Mouse (Mus musculus) limb, embryonic 13.5 days (tissue): ENCODE results near the gene Mgst3. TPM values are rescaled to one million over a fixed set of nuclear protein-coding genes. Genes with fewer than 3 reads are reported as not detected.

ENCODE experiments used
- ATAC-seq: fragments of 200-750 bp; cut with Nextera tagmentation; 2 replicates; pipeline ENCODE4 v1.8.0; 2017; ENCODE audit warnings: low read depth, moderate number of reproducible peaks, moderate TSS enrichment; ENCODE audit not compliant: low FRiP score
- H3K27ac ChIP-seq: fragments of 300-500 bp; sonication (generic); 2 replicates; pipeline ENCODE4 v1.5.1; 2015; ENCODE audit warnings: inconsistent platforms, mild to moderate bottlenecking, moderate library complexity
- H3K27me3 ChIP-seq: fragments of 300-500 bp; sonication (generic); 2 replicates; pipeline ENCODE4 v1.6.1; 2015; ENCODE audit warnings: mild to moderate bottlenecking, inconsistent platforms
- H3K36me3 ChIP-seq: fragments of 300-500 bp; sonication (generic); 2 replicates; pipeline ENCODE4 v1.6.1; 2015; ENCODE audit warnings: inconsistent platforms, mild to moderate bottlenecking, moderate library complexity
- H3K4me1 ChIP-seq: fragments of 300-500 bp; sonication (generic); 2 replicates; pipeline ENCODE4 v1.6.1; 2015; ENCODE audit warnings: inconsistent platforms
- H3K4me2 ChIP-seq: fragments of 300-500 bp; sonication (generic); replicated peaks from 2 replicates; pipeline ENCODE4 v1.6.1; 2015; ENCODE audit warnings: inconsistent platforms, mild to moderate bottlenecking, moderate library complexity
- H3K4me3 ChIP-seq: fragments of 300-500 bp; sonication (generic); 2 replicates; pipeline ENCODE4 v1.5.1; 2015; ENCODE audit warnings: moderate library complexity, mild to moderate bottlenecking, inconsistent platforms
- H3K9ac ChIP-seq: fragments of 300-500 bp; sonication (generic); 2 replicates; pipeline ENCODE4 v1.6.1; 2015; ENCODE audit warnings: mild to moderate bottlenecking, inconsistent platforms
- H3K9me3 ChIP-seq: fragments of 300-500 bp; sonication (generic); 2 replicates; pipeline ENCODE4 v1.6.1; 2016; ENCODE audit warnings: inconsistent platforms
- WGBS: fragments of 180-500 bp; shearing (Covaris S2); methylation state at CpG from one replicate; pipeline ENCODE4 v1.1.7; 2015; 5-methylcytosine and 5-hydroxymethylcytosine counted together
- polyA plus RNA-seq: library from polyadenylated mRNA; unstranded; fragments of >200 nt; fragmentation: Nextera tagmentation; extraction: Ambion mirVana; gene quantifications from 2 replicates; pipeline ENCODE4 v1.2.1, GENCODE M21; 2015

The Mgst3 gene
- polyA plus RNA-seq, 1 experiment from 2014 or later, result 33.1 TPM

DNA sequence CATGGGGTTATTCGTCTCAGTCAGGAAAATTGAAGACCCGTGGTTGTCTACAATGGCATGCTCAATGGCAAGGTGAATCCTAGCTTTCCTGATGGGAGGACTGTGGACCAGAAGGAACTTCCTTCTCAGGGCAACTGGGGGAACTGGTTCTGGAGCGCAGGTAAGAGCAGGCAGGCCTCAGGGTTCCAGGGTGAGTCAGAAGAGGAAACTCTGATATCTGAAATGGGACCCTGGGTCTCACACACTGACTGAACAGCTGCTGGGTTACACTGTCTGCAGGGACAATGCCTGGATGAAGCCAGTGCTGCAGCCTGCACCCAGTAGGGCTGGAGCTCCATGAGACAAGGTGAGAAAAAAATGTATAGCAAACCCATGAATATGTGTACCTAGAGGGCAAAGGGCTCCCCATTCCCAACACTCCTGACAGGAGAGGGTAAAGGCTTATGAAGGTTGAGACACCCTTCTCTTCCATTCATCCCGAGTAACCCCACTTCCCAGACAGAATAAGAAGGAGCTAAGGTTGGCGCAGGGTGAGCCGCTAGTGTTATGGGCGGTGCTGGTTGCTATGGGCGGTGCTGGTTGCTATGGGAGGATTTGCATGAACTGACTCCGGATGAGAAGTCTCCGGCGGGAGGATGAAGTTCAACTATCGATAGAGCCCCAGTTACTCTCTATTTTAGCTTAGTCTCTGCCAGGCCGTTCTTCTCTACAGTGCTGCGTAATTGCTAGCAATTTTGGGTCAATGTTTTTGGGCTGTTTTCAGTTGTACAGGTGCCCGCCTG lies 19.4 kb downstream of the Mgst3 start:
- no peaks in the 10 kb centered on the region for H3K9me3 ChIP-seq
- WGBS, result 19% methylated on average over 15 of the region's 15 CpGs
- no peak for ATAC-seq
- peaks cover 3% of the 10 kb centered on the region; the same call in 1 of the 2 replicates for H3K4me1 ChIP-seq
- no peak overlapping the region for H3K27ac ChIP-seq
- no peak overlapping the region for H3K4me3 ChIP-seq
- no peak overlapping the region for H3K9ac ChIP-seq
- H3K4me2 ChIP-seq, result no peak overlapping the region; the same call in 1 of the 2 replicates
- 0 out of 2 replicates have a peak, but pooled peaks cover 3% of the 10 kb centered on the region for H3K27me3 ChIP-seq
- H3K36me3 ChIP-seq, result peaks cover 13% of the 10 kb centered on the region

DNA sequence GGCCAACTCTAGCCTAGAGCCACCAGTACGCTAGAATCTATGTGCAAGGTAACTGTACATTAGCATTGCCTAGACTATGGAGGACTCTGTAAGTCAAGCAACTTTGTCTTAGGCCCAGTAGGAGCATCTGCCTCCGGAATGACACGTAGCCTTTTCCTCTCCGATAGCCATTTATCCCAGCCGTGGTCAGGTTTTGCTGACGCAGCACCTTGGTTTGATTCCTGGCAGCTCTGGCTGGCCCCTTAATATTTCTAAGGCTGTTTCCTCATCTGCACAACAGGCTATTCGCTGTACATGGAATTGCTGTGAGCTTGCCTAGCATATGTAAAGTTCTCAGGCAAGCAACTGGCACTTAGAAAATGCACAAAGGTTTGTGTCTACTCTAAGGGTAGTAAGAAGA lies 20.9 kb downstream of the Mgst3 start:
- Histone ChIP-seq H3K4me2 (no peak overlapping the region), H3K4me1 (peaks cover under 1% of the 10 kb centered on the region; the same call in 1 of the 2 replicates), H3K9ac (no peak overlapping the region), H3K4me3 (no peak overlapping the region), H3K27ac (no peak overlapping the region), H3K36me3 (peaks cover 14% of the 10 kb centered on the region), H3K27me3 (0 out of 2 replicates have a peak, but pooled peaks cover 3% of the 10 kb centered on the region), H3K9me3 (no peaks in the 10 kb centered on the region)
- 93% methylated on average over 7 of the region's 7 CpGs for WGBS
- ATAC-seq, result no peak

GRCm38 (mm10) chr1:167369905-167370304 lies 23.7 kb downstream of the Mgst3 start:
- Histone ChIP-seq H3K27me3 (0 out of 2 replicates have a peak, but pooled peaks cover 3% of the 10 kb centered on the region), H3K9ac (no peak overlapping the region), H3K4me3 (no peak overlapping the region), H3K27ac (no peak overlapping the region), H3K4me1 (no peaks in the 10 kb centered on the region), H3K9me3 (no peaks in the 10 kb centered on the region), H3K36me3 (peaks cover 25% of the 10 kb centered on the region), H3K4me2 (no peak overlapping the region)
- peak; percentile 13; the same call in 1 of the 2 replicates for ATAC-seq
- 11% methylated on average over 7 of the region's 7 CpGs for WGBS

GRCm38 (mm10) chr1:167368513-167368912 lies 25.1 kb downstream of the Mgst3 start:
- Histone ChIP-seq H3K4me2 (no peak overlapping the region), H3K4me3 (no peak overlapping the region), H3K27me3 (no peaks in the 10 kb centered on the region), H3K4me1 (no peaks in the 10 kb centered on the region), H3K9me3 (no peaks in the 10 kb centered on the region), H3K27ac (no peak overlapping the region), H3K36me3 (peaks cover 34% of the 10 kb centered on the region), H3K9ac (no peak overlapping the region)
- WGBS, result 85% methylated on average over 7 of the region's 7 CpGs
- ATAC-seq, result no peak

- no peak overlapping the region for H3K27ac ChIP-seq
- H3K36me3 ChIP-seq, result peaks cover 34% of the 10 kb centered on the region
- 95% methylated on average over 4 of the region's 4 CpGs for WGBS
- ATAC-seq, result no peak
- no peak overlapping the region for H3K9ac ChIP-seq
- H3K4me1 ChIP-seq, result no peaks in the 10 kb centered on the region
- H3K9me3 ChIP-seq, result no peaks in the 10 kb centered on the region
- H3K4me3 ChIP-seq, result no peak overlapping the region
- no peak overlapping the region for H3K4me2 ChIP-seq
- no peaks in the 10 kb centered on the region for H3K27me3 ChIP-seq
Observed at GRCm38 (mm10) chr1:167368018-167368417, 25.6 kb downstream of the Mgst3 start.

GRCm38 (mm10) chr1:167366621-167367020 lies 27.0 kb downstream of the Mgst3 start:
- no peak overlapping the region for H3K4me3 ChIP-seq
- no peak overlapping the region; the same call in 1 of the 2 replicates for H3K9ac ChIP-seq
- H3K4me2 ChIP-seq, result no peak overlapping the region
- no peak for ATAC-seq
- H3K27me3 ChIP-seq, result no peaks in the 10 kb centered on the region
- 89% methylated on average over 6 of the region's 6 CpGs for WGBS
- H3K4me1 ChIP-seq, result 0 out of 2 replicates have a peak, but pooled peaks cover 3% of the 10 kb centered on the region
- H3K27ac ChIP-seq, result no peak overlapping the region
- H3K9me3 ChIP-seq, result no peaks in the 10 kb centered on the region
- peaks cover 37% of the 10 kb centered on the region for H3K36me3 ChIP-seq

GRCm38 (mm10) chr1:167365808-167366207 lies 27.8 kb downstream of the Mgst3 start:
- H3K9ac ChIP-seq, result no peak overlapping the region
- no peak overlapping the region for H3K4me2 ChIP-seq
- no peak for ATAC-seq
- no peak overlapping the region for H3K27ac ChIP-seq
- no peaks in the 10 kb centered on the region for H3K27me3 ChIP-seq
- WGBS, result 91% methylated on average over 7 of the region's 7 CpGs
- peaks cover 44% of the 10 kb centered on the region for H3K36me3 ChIP-seq
- H3K4me3 ChIP-seq, result no peak overlapping the region
- H3K4me1 ChIP-seq, result 0 out of 2 replicates have a peak, but pooled peaks cover 3% of the 10 kb centered on the region
- H3K9me3 ChIP-seq, result no peaks in the 10 kb centered on the region

DNA sequence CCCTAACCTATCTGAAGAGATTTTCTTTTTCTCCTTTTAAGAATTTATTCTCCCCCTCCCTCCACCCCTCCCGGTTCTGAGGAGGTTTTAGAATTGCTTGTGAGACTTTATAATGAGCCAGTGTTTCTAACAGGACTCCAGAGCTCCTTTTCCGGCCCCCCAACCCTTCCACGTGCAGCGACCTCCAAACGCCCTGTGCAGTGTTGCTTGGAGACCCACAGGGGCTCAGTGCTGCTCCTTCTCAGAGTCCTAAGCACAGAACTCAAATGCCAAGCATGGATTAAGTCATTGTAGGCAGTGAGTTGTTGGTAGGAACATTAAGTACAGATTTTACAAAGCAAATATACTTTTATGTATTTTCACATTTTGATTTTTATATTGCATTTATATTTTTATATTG lies 30.3 kb downstream of the Mgst3 start:
- no peak overlapping the region for H3K27ac ChIP-seq
- H3K4me1 ChIP-seq, result 0 out of 2 replicates have a peak, but pooled peaks cover 3% of the 10 kb centered on the region
- H3K9me3 ChIP-seq, result no peaks in the 10 kb centered on the region
- H3K4me3 ChIP-seq, result no peak overlapping the region
- H3K27me3 ChIP-seq, result no peaks in the 10 kb centered on the region
- H3K4me2 ChIP-seq, result no peak overlapping the region
- 46% methylated on average over 5 of the region's 5 CpGs for WGBS
- ATAC-seq, result no peak
- no peak overlapping the region for H3K9ac ChIP-seq
- peaks cover 53% of the 10 kb centered on the region for H3K36me3 ChIP-seq

- Histone ChIP-seq H3K4me3 (no peak overlapping the region), H3K9ac (no peak overlapping the region), H3K27me3 (no peaks in the 10 kb centered on the region), H3K9me3 (no peaks in the 10 kb centered on the region), H3K27ac (no peak overlapping the region), H3K4me2 (no peak overlapping the region), H3K36me3 (peaks cover 56% of the 10 kb centered on the region), H3K4me1 (0 out of 2 replicates have a peak, but pooled peaks cover 3% of the 10 kb centered on the region)
- WGBS, result 77% methylated on average over 4 of the region's 4 CpGs
- no peak for ATAC-seq
Observed at GRCm38 (mm10) chr1:167362819-167363218, 30.8 kb downstream of the Mgst3 start.

- Histone ChIP-seq H3K4me1 (0 out of 2 replicates have a peak, but pooled peaks cover 3% of the 10 kb centered on the region), H3K27ac (no peak overlapping the region), H3K36me3 (peaks cover 56% of the 10 kb centered on the region), H3K4me2 (no peak overlapping the region), H3K9ac (no peak overlapping the region), H3K9me3 (no peaks in the 10 kb centered on the region), H3K27me3 (no peaks in the 10 kb centered on the region), H3K4me3 (no peak overlapping the region)
- WGBS, result 81% methylated on average over 4 of the region's 4 CpGs
- ATAC-seq, result no peak
Observed at GRCm38 (mm10) chr1:167360268-167360667, 33.4 kb downstream of the Mgst3 start.

DNA sequence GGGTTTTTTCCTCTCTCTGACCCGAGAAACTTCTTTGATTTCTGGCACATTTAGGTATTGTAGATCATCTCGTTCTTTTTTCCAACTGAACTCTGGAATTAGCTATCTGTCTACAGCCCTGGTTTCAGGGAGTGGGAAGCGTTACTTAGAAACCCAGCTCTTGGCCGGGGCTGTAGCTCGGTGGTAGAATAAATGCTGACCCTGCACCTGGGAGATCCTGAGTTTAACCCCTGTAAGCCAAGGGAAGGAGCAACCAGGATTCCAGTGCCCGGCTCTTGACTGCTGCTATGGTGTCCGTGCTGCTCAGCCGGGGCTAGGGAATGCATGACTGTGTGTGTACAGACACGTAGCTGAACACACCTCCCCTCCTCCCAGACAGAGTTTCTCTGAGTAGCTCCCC lies 34.9 kb downstream of the Mgst3 start:
- Histone ChIP-seq H3K36me3 (peaks cover 58% of the 10 kb centered on the region), H3K4me3 (no peak overlapping the region), H3K9ac (no peak overlapping the region), H3K4me1 (0 out of 2 replicates have a peak, but pooled peaks cover 3% of the 10 kb centered on the region), H3K4me2 (no peak overlapping the region), H3K27ac (no peak overlapping the region), H3K27me3 (no peaks in the 10 kb centered on the region), H3K9me3 (no peaks in the 10 kb centered on the region)
- WGBS, result 78% methylated on average over 9 of the region's 9 CpGs
- ATAC-seq, result no peak

GRCm38 (mm10) chr1:167357387-167357786 lies 36.3 kb downstream of the Mgst3 start:
- 95% methylated on average over 9 of the region's 9 CpGs for WGBS

More at GRCm38 (mm10) chr1:167357387-167357786, 36.3 kb downstream of the Mgst3 start:
- H3K27ac ChIP-seq, result no peak overlapping the region
- H3K36me3 ChIP-seq, result peaks cover 58% of the 10 kb centered on the region
- no peaks in the 10 kb centered on the region for H3K27me3 ChIP-seq
- no peak overlapping the region for H3K4me2 ChIP-seq
- no peaks in the 10 kb centered on the region for H3K4me1 ChIP-seq
- H3K9ac ChIP-seq, result no peak overlapping the region
- ATAC-seq, result no peak
- H3K9me3 ChIP-seq, result no peaks in the 10 kb centered on the region
- no peak overlapping the region for H3K4me3 ChIP-seq
